Mouse (Mus musculus): ENCODE measurements around the gene Vcpkmt. TPM values are rescaled to one million over a fixed set of nuclear protein-coding genes. Genes with fewer than 3 reads are reported as not detected.

Vcpkmt gene
- 10.0 TPM for polyA plus RNA-seq (2014; fragmentation: Illumina TruSeq; extraction: RNeasy Lipid Tissue Mini Kit (QIAGEN cat#74804); ENCODE audit: low read depth, low replicate concordance)

DNA sequence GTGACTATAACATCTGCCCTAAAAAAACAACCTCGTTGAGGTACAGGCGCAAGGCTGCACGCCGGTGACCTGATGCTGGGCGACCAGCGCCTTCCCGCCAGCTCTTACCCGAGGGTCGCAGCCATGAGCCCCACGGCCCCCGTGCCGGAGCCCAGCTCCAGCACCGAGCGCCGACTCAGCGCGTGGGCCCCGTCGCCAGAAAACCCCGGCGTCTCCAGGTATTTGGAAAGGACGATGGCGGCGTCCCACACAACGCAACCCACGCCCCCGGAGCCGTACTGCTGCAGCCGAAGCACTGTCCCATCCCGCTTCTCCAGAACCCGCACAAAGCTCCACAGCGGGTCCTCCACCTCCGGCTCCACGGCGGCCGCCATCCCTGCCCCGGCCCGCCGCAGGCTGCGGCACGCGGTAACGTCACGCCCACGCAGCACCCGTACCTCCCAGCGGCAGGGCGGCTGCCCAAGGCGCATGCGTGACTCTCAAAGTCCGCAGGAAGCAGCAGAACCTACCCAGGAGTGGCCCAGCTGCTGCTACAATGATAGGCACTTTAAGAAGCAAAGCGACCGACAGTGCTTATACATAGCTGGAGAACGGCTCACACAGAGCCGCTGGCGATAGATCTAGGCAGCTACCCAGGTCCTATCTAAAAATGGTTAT lies at the start of gene Vcpkmt:
Gene Vcpkmt, minus strand, starts transcription at position 416 of the 657 bp plus-strand sequence.

Other genes starting within 250 kb of the Vcpkmt start
- gene Nemf, start 225.9 kb downstream of the Vcpkmt start, polyA plus RNA-seq (2014; fragmentation: Illumina TruSeq; extraction: RNeasy Lipid Tissue Mini Kit (QIAGEN cat#74804); ENCODE audit: low read depth, low replicate concordance) = 105 TPM
- 21.0 TPM for gene Arf6, start 210.9 kb downstream of the Vcpkmt start, polyA plus RNA-seq (2014; fragmentation: Illumina TruSeq; extraction: RNeasy Lipid Tissue Mini Kit (QIAGEN cat#74804); ENCODE audit: low read depth, low replicate concordance)
- not detected for gene Gm9887, start 210.6 kb downstream of the Vcpkmt start, polyA plus RNA-seq (2014; fragmentation: Illumina TruSeq; extraction: RNeasy Lipid Tissue Mini Kit (QIAGEN cat#74804); ENCODE audit: low read depth, low replicate concordance)
- gene Sos2, start 98.8 kb upstream of the Vcpkmt start, polyA plus RNA-seq (2014; fragmentation: Illumina TruSeq; extraction: RNeasy Lipid Tissue Mini Kit (QIAGEN cat#74804); ENCODE audit: low read depth, low replicate concordance) = 20.0 TPM
- 26.4 TPM for gene L2hgdh, start 141.8 kb upstream of the Vcpkmt start, polyA plus RNA-seq (2014; fragmentation: Illumina TruSeq; extraction: RNeasy Lipid Tissue Mini Kit (QIAGEN cat#74804); ENCODE audit: low read depth, low replicate concordance)
- 80.0 TPM for gene Atp5s, start 141.9 kb upstream of the Vcpkmt start, polyA plus RNA-seq (2014; fragmentation: Illumina TruSeq; extraction: RNeasy Lipid Tissue Mini Kit (QIAGEN cat#74804); ENCODE audit: low read depth, low replicate concordance)
- gene Cdkl1, start 208.2 kb upstream of the Vcpkmt start, polyA plus RNA-seq (2014; fragmentation: Illumina TruSeq; extraction: RNeasy Lipid Tissue Mini Kit (QIAGEN cat#74804); ENCODE audit: low read depth, low replicate concordance) = 15.3 TPM

All from testis, adult 10 weeks (tissue).